Mouse (Mus musculus): ENCODE data around the gene Faf1.

DNA sequence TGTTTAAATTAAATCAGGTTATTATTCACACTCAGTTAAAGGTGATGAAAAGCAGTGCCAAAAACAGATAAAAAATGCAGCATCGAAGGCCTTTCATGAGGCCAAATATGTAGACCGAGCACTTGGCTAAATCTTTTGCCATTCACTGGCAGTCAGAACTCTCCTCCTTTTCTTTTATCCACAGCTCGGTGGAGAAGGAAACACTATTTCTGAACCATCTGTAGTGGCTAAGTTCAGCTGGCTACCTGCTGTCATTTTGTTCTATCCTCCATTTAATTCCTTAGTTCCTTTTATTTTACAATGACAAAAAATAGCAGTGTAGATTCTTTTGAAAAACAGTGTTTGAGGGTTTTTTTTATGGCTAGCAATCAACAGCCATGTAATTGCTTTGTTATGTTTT lies 186.6 kb downstream of the Faf1 start:
- TF ChIP-seq CTCF (IDR thresholded peaks at IDR 0.05; ENCODE audit: low read depth, low read length) = no peak
- no peak for TF ChIP-seq EP300 (IDR thresholded peaks at IDR 0.05; ENCODE audit: insufficient read depth, low read depth, low read length)

Measured in ES-Bruce4 (cell line).